Mouse (Mus musculus): ENCODE data around the gene Hpd. TPM values are rescaled to one million over a fixed set of nuclear protein-coding genes. Genes with fewer than 3 reads are reported as not detected.
"Not testable (repeated sequence)": the region's sequence is repeated elsewhere in the genome, so short reads cannot be mapped to it uniquely, and the experiment has no call there.

Hpd gene
- total RNA-seq (2021), result not detected
- long read RNA-seq, experiment 1, result 0 reads
- long read RNA-seq, experiment 2, result 0 reads

- intact Hi-C loops (cut with DNase I), result no loop called here
Measured at GRCm38 (mm10) chr5:123182651-123183050, at the start of gene Hpd. Hpd (minus strand) TSS chr5:123182727.

GRCm38 (mm10) chr5:123232180-123232579, 49.7 kb upstream of the Hpd start:
- TF ChIP-seq CTCF (IDR thresholded peaks at IDR 0.05), result no peak
- Histone ChIP-seq H3K27ac (no peak overlapping the region), H3K4me3 (no peak overlapping the region)
- intact Hi-C loops (cut with DNase I), result no loop called here
- no peak for DNase-seq (ENCODE audit: extremely low spot score in 1 of 2, low spot score in 2 of 2)

More at GRCm38 (mm10) chr5:123182651-123183050, at the start of gene Hpd:
- no peak for DNase-seq (ENCODE audit: extremely low spot score in 1 of 2, low spot score in 2 of 2)
- H3K4me3 ChIP-seq, result no peak within 1 kb of the TSS
- no peak for TF ChIP-seq CTCF (IDR thresholded peaks at IDR 0.05)
- H3K27ac ChIP-seq, result no peak within 1 kb of the TSS

- Histone ChIP-seq H3K4me3 (peak overlapping the region; percentile 98), H3K27ac (no peak overlapping the region)
- intact Hi-C loops (cut with DNase I), result no loop called here
- no peak for TF ChIP-seq CTCF (IDR thresholded peaks at IDR 0.05)
- DNase-seq (ENCODE audit: extremely low spot score in 1 of 2, low spot score in 2 of 2), result no peak
Measured at GRCm38 (mm10) chr5:123229296-123229695, 46.8 kb upstream of the Hpd start.

GRCm38 (mm10) chr5:123228524-123228922, 46.0 kb upstream of the Hpd start:
- intact Hi-C loops (cut with DNase I), result no loop called here
- DNase-seq (ENCODE audit: extremely low spot score in 1 of 2, low spot score in 2 of 2), result no peak
- Histone ChIP-seq H3K27ac (peak overlapping the region; percentile 78), H3K4me3 (peak overlapping the region; percentile 98)
- TF ChIP-seq CTCF (IDR thresholded peaks at IDR 0.05), result no peak

GRCm38 (mm10) chr5:123227762-123228523, 45.4 kb upstream of the Hpd start:
- Histone ChIP-seq H3K4me3 (peak overlapping the region; percentile 98), H3K27ac (peak overlapping the region; percentile 78)
- intact Hi-C loops (cut with DNase I), result no loop called here
- peak; percentile 96 to 97 for DNase-seq (ENCODE audit: extremely low spot score in 1 of 2, low spot score in 2 of 2)
- no peak for TF ChIP-seq CTCF (IDR thresholded peaks at IDR 0.05)

GRCm38 (mm10) chr5:123226851-123227250, 44.3 kb upstream of the Hpd start:
- DNase-seq (ENCODE audit: extremely low spot score in 1 of 2, low spot score in 2 of 2), result no peak
- Histone ChIP-seq H3K4me3 (no peak overlapping the region), H3K27ac (no peak overlapping the region)
- TF ChIP-seq CTCF (IDR thresholded peaks at IDR 0.05), result no peak
- intact Hi-C loops (cut with DNase I), result no loop called here

- intact Hi-C loops (cut with DNase I); H3K27ac ChIP-seq; H3K4me3 ChIP-seq; DNase-seq (ENCODE audit: extremely low spot score in 1 of 2, low spot score in 2 of 2): not testable (repeated sequence)
Measured at GRCm38 (mm10) chr5:123223861-123224260, 41.3 kb upstream of the Hpd start.

- Histone ChIP-seq H3K4me3 (no peak overlapping the region), H3K27ac (no peak overlapping the region)
- intact Hi-C loops (cut with DNase I), result no loop called here
- no peak for DNase-seq (ENCODE audit: extremely low spot score in 1 of 2, low spot score in 2 of 2)
- no peak for TF ChIP-seq CTCF (IDR thresholded peaks at IDR 0.05)
Measured at GRCm38 (mm10) chr5:123223051-123223410, 40.5 kb upstream of the Hpd start.

- intact Hi-C loops (cut with DNase I); DNase-seq (ENCODE audit: extremely low spot score in 1 of 2, low spot score in 2 of 2); H3K4me3 ChIP-seq; H3K27ac ChIP-seq: not testable (repeated sequence)
Measured at GRCm38 (mm10) chr5:123222346-123223050, 40.0 kb upstream of the Hpd start.

GRCm38 (mm10) chr5:123203591-123203990, 21.1 kb upstream of the Hpd start:
- H3K4me3 ChIP-seq; H3K27ac ChIP-seq; intact Hi-C loops (cut with DNase I); DNase-seq (ENCODE audit: extremely low spot score in 1 of 2, low spot score in 2 of 2): not testable (repeated sequence)

GRCm38 (mm10) chr5:123202771-123203170, 20.2 kb upstream of the Hpd start:
- H3K4me3 ChIP-seq; DNase-seq (ENCODE audit: extremely low spot score in 1 of 2, low spot score in 2 of 2); H3K27ac ChIP-seq; intact Hi-C loops (cut with DNase I): not testable (repeated sequence)

- Histone ChIP-seq H3K4me3 (no peak overlapping the region), H3K27ac (no peak overlapping the region)
- no peak for DNase-seq (ENCODE audit: extremely low spot score in 1 of 2, low spot score in 2 of 2)
- intact Hi-C loops (cut with DNase I), result no loop called here
- no peak for TF ChIP-seq CTCF (IDR thresholded peaks at IDR 0.05)
Measured at GRCm38 (mm10) chr5:123201987-123202386, 19.5 kb upstream of the Hpd start.

GRCm38 (mm10) chr5:123201523-123201892, 19.0 kb upstream of the Hpd start:
- intact Hi-C loops (cut with DNase I), result no loop called here
- no peak for DNase-seq (ENCODE audit: extremely low spot score in 1 of 2, low spot score in 2 of 2)
- no peak for TF ChIP-seq CTCF (IDR thresholded peaks at IDR 0.05)
- Histone ChIP-seq H3K4me3 (no peak overlapping the region), H3K27ac (no peak overlapping the region)

- H3K27ac ChIP-seq; DNase-seq (ENCODE audit: extremely low spot score in 1 of 2, low spot score in 2 of 2); intact Hi-C loops (cut with DNase I): not testable (repeated sequence)
Measured at GRCm38 (mm10) chr5:123200816-123201522, 18.4 kb upstream of the Hpd start.

More at GRCm38 (mm10) chr5:123200816-123201522, 18.4 kb upstream of the Hpd start:
- H3K4me3 ChIP-seq, result not testable (repeated sequence)
